Mouse (Mus musculus) thymus, adult 2 months (tissue): ENCODE measurements around the gene Pparg. TPM values are rescaled to one million over a fixed set of nuclear protein-coding genes. Genes with fewer than 3 reads are reported as not detected.

Experiments
- DNase-seq: peaks from one replicate; pipeline ENCODE4 v3.0.0; 2021
- H3K27ac ChIP-seq: fragments of 200-500 bp; 2 replicates; pipeline ENCODE4 v1.5.1; 2012; ENCODE audit warnings: low read length, control low read depth; ENCODE audit not compliant: control insufficient read depth, insufficient read depth
- H3K27me3 ChIP-seq: fragments of 200-500 bp; 2 replicates; pipeline ENCODE4 v1.6.1; 2012; ENCODE audit warnings: mild to moderate bottlenecking, low read length, moderate library complexity, mixed read lengths; ENCODE audit not compliant: control insufficient read depth, insufficient read depth
- H3K36me3 ChIP-seq: fragments of 200-500 bp; 2 replicates; pipeline ENCODE4 v1.6.1; 2012; ENCODE audit warnings: mild to moderate bottlenecking, low read length, moderate library complexity; ENCODE audit not compliant: control insufficient read depth, insufficient read depth
- H3K4me1 ChIP-seq: fragments of 200-500 bp; replicated peaks from 2 replicates; pipeline ENCODE4 v1.6.1; 2012; ENCODE audit warnings: low read length; ENCODE audit not compliant: control insufficient read depth, insufficient read depth
- H3K4me3 ChIP-seq: fragments of 200-500 bp; 2 replicates; pipeline ENCODE4 v1.5.1; 2012; ENCODE audit warnings: mild to moderate bottlenecking, low read length, control low read depth, moderate library complexity; ENCODE audit not compliant: control insufficient read depth, insufficient read depth
- CTCF ChIP-seq: fragments of 200-500 bp; IDR thresholded peaks from 2 replicates; pipeline ENCODE4 v1.5.1; 2012; ENCODE audit warnings: mild to moderate bottlenecking, control low read depth, low read length, moderate library complexity, borderline replicate concordance; ENCODE audit not compliant: control insufficient read depth, poor library complexity, insufficient read depth; ENCODE audit errors: extremely low read depth
- POLR2A ChIP-seq: fragments of 200-500 bp; IDR thresholded peaks from 2 replicates; pipeline ENCODE4 v1.6.1; 2012; ENCODE audit warnings: mild to moderate bottlenecking, low read length, control low read depth, moderate library complexity; ENCODE audit not compliant: control insufficient read depth, poor library complexity, insufficient read depth; ENCODE audit errors: extremely low read depth
- WGBS: fragments of 180-500 bp; shearing (Covaris S2); methylation state at CpG from one replicate; pipeline ENCODE4 v1.1.7; 2018; 5-methylcytosine and 5-hydroxymethylcytosine counted together
- polyA plus RNA-seq: library from polyadenylated mRNA; depleted of rRNA; stranded (reverse); fragments of >200 nt; gene quantifications from 2 replicates; pipeline ENCODE4 v1.2.3, GENCODE M21; 2012

Gene Pparg
- polyA plus RNA-seq, 1 experiment, result 10.5 TPM

GRCm38 (mm10) chr6:115333099-115333694, 27.6 kb upstream of the Pparg start:
- no peaks in the 10 kb centered on the region for H3K27me3 ChIP-seq
- no peaks in the 10 kb centered on the region for H3K36me3 ChIP-seq
- H3K27ac ChIP-seq, result no peak overlapping the region
- TF ChIP-seq CTCF (no peak), POLR2A (no peak)
- no peak for DNase-seq
- no peak overlapping the region for H3K4me3 ChIP-seq
- no peaks in the 10 kb centered on the region for H3K4me1 ChIP-seq
- 80% methylated on average over 2 of the region's 2 CpGs for WGBS

GRCm38 (mm10) chr6:115335536-115335935, 25.2 kb upstream of the Pparg start:
- Histone ChIP-seq H3K4me3 (no peak overlapping the region), H3K27me3 (no peaks in the 10 kb centered on the region), H3K27ac (no peak overlapping the region), H3K36me3 (no peaks in the 10 kb centered on the region), H3K4me1 (no peaks in the 10 kb centered on the region)
- WGBS, result 92% methylated on average over 6 of the region's 6 CpGs
- TF ChIP-seq POLR2A (no peak), CTCF (no peak)
- no peak for DNase-seq

DNA sequence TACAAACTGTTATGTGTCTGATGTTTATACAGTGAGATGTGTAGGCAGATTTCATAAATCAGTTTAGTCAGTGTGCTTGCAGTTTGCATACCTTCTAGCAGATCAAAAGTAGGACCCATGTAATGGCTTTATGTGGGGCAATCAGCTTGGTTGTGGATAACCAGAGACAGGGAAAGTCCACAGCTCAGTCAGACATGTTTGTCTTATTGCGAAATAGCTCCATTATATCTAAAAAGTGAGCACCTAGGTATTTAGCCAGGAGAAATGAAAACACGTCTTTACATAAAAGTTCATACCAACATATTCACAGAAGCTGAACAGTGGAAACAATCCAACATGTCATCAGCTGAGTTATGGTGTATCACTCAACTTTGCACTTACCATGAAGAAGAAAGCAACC, 20.7 kb upstream of the Pparg start:
- WGBS, result 95% methylated on average over 2 of the region's 2 CpGs
- no peaks in the 10 kb centered on the region for H3K4me1 ChIP-seq
- TF ChIP-seq POLR2A, result no peak
- DNase-seq, result no peak
- no peaks in the 10 kb centered on the region for H3K36me3 ChIP-seq
- H3K27ac ChIP-seq, result no peak overlapping the region
- no peak overlapping the region for H3K4me3 ChIP-seq
- no peaks in the 10 kb centered on the region for H3K27me3 ChIP-seq

DNA sequence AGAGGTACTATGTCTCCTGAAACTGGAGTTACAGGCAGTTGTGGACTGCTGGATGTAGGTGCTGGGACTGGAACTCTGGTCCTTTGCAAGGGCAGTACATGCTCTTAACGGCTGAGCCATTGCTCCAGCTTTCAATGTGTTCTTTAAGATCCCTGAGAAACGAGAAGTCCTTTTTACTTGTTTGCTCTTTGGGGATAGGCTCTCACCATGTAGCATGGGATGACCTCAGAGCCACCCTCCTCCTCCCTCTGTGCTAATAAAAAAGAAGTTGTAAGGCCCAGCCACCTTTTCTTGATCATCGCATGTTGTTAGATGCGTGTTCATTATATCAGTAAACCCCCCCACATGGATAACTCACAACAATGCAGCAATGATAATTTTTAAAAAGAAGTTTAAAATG, 17.7 kb upstream of the Pparg start:
- H3K36me3 ChIP-seq, result no peaks in the 10 kb centered on the region
- H3K27me3 ChIP-seq, result no peaks in the 10 kb centered on the region
- TF ChIP-seq POLR2A, result no peak
- no peak for TF ChIP-seq CTCF
- no peak for DNase-seq
- H3K4me1 ChIP-seq, result no peaks in the 10 kb centered on the region
- H3K27ac ChIP-seq, result no peak overlapping the region
- H3K4me3 ChIP-seq, result no peak overlapping the region
- 92% methylated on average over 4 of the region's 4 CpGs for WGBS

- Histone ChIP-seq H3K36me3 (no peaks in the 10 kb centered on the region), H3K27ac (no peak overlapping the region), H3K4me3 (no peak overlapping the region), H3K4me1 (no peaks in the 10 kb centered on the region), H3K27me3 (no peaks in the 10 kb centered on the region)
- DNase-seq, result no peak
- TF ChIP-seq POLR2A, result no peak
- TF ChIP-seq CTCF, result no peak
- 27% methylated on average over 5 of the region's 5 CpGs for WGBS
These were observed 17.2 kb upstream of the Pparg start for GRCm38 (mm10) chr6:115343570-115343969.

GRCm38 (mm10) chr6:115344101-115344500, 16.6 kb upstream of the Pparg start:
- Histone ChIP-seq H3K27ac (no peak overlapping the region), H3K4me3 (no peak overlapping the region), H3K27me3 (no peaks in the 10 kb centered on the region), H3K36me3 (no peaks in the 10 kb centered on the region), H3K4me1 (no peaks in the 10 kb centered on the region)
- 34% methylated on average over 10 of the region's 10 CpGs for WGBS
- no peak for DNase-seq
- TF ChIP-seq CTCF (no peak), POLR2A (no peak)

GRCm38 (mm10) chr6:115344513-115344912, 16.2 kb upstream of the Pparg start:
- WGBS, result 80% methylated on average over 11 of the region's 11 CpGs
- Histone ChIP-seq H3K4me1 (no peaks in the 10 kb centered on the region), H3K4me3 (no peak overlapping the region), H3K27ac (no peak overlapping the region), H3K27me3 (no peaks in the 10 kb centered on the region), H3K36me3 (no peaks in the 10 kb centered on the region)
- TF ChIP-seq CTCF (no peak), POLR2A (no peak)
- DNase-seq, result no peak
